17 mouse cellular contexts compared by ENCODE assay signal in genomic region chr16:17067552-17067951, GRCm38 (mm10). TPM values are rescaled to one million over a fixed set of nuclear protein-coding genes. Genes with fewer than 3 reads are reported as not detected.
"Had no signal": no experiment of that assay in that cellular context is flagged by ENCODE, and none has a peak within 500 bp of the region (broad histone marks: within the 10 kb centered on the region; RNA-seq: fewer than 3 reads in every experiment).

No protein-coding gene starts in this region.

- H3K36me3 ChIP-seq: lung, embryonic 15.5 days; midbrain, embryonic 15.5 days; neural tube, embryonic 12.5 days; stomach, embryonic 15.5 days had no signal

- DNase-seq: lung, adult 2 months; lung, postnatal 14 days; lung, postnatal 36 days; right cerebral cortex, postnatal 14 days; thymus, adult 2 months; thymus, postnatal 14 days; thymus, postnatal 36 days had no signal

- H3K9ac ChIP-seq: lung, embryonic 15.5 days; midbrain, embryonic 13.5 days; midbrain, embryonic 15.5 days; neural tube, embryonic 12.5 days; stomach, embryonic 15.5 days had no signal

- H3K27me3 ChIP-seq: lung, embryonic 15.5 days; midbrain, embryonic 13.5 days; midbrain, embryonic 15.5 days; neural tube, embryonic 12.5 days; stomach, embryonic 15.5 days had no signal

- H3K4me3 ChIP-seq: lung, embryonic 15.5 days; midbrain, embryonic 13.5 days; midbrain, embryonic 15.5 days; neural tube, embryonic 12.5 days; stomach, embryonic 15.5 days had no signal

- ATAC-seq: lung, postnatal 0 days; midbrain, embryonic 13.5 days; midbrain, embryonic 15.5 days had no signal

- H3K9me3 ChIP-seq: lung, embryonic 15.5 days; midbrain, embryonic 13.5 days; midbrain, embryonic 15.5 days; neural tube, embryonic 12.5 days; stomach, embryonic 15.5 days had no signal

- H3K4me2 ChIP-seq: lung, embryonic 15.5 days; midbrain, embryonic 11.5 days; midbrain, embryonic 13.5 days; midbrain, embryonic 15.5 days; neural tube, embryonic 12.5 days; stomach, embryonic 15.5 days had no signal

- H3K27ac ChIP-seq: lung, embryonic 15.5 days; macrophage; midbrain, embryonic 13.5 days; midbrain, embryonic 15.5 days; neural tube, embryonic 12.5 days; stomach, embryonic 15.5 days; stomach, postnatal 0 days had no signal

RNA-seq across cellular contexts. Expression of gene 2610318N02Rik, which starts 57.4 kb away (rescaled TPM):
- total RNA-seq: neutrophil, adult 5-6 weeks had no signal
